Mouse (Mus musculus): ENCODE data around the gene Myh14. TPM values are rescaled to one million over a fixed set of nuclear protein-coding genes. Genes with fewer than 3 reads are reported as not detected.
A peak's percentile ranks its signal among the peaks of the same experiment; 100 is the strongest.

The Myh14 gene
- polyA plus RNA-seq, 1 experiment from 2014 or later: 28.4 TPM

- Histone ChIP-seq H3K4me1 (replicated peaks; ENCODE audit: control insufficient read depth, insufficient read depth) (no peaks in the 10 kb centered on the region), H3K4me2 (replicated peaks; ENCODE audit: low read depth) (no peak overlapping the region), H3K27me3 (ENCODE audit: control insufficient read depth, insufficient read depth, low read length) (no peaks in the 10 kb centered on the region), H3K9ac (ENCODE audit: low read length) (no peak overlapping the region), H3K9me3 (ENCODE audit: control insufficient read depth, low read length) (no peaks in the 10 kb centered on the region), H3K27ac (replicated peaks) (no peak overlapping the region), H3K36me3 (ENCODE audit: control insufficient read depth, insufficient read depth, low read length) (no peaks in the 10 kb centered on the region), H3K4me3 (ENCODE audit: low read depth, low read length) (no peak overlapping the region)
- TF ChIP-seq CTCF (IDR thresholded peaks at IDR 0.05; ENCODE audit: low read depth): no peak
- no peak for TF ChIP-seq EP300 (optimal IDR thresholded peaks at IDR 0.05)
- 43% methylated on average over 5 of the region's 5 CpGs for WGBS
- ATAC-seq (ENCODE audit: low FRiP score, low TSS enrichment) (no peak), DNase-seq (ENCODE audit: low spot score) (no peak)
Measured at GRCm38 (mm10) chr7:44576333-44576844, 94.3 kb downstream of the Myh14 start.

GRCm38 (mm10) chr7:44572956-44573484 lies 97.6 kb downstream of the Myh14 start:
- no peak overlapping the region for H3K4me2 ChIP-seq (replicated peaks; ENCODE audit: low read depth)
- H3K9ac ChIP-seq (ENCODE audit: low read length): no peak overlapping the region
- H3K9me3 ChIP-seq (ENCODE audit: control insufficient read depth, low read length): no peaks in the 10 kb centered on the region
- no peak overlapping the region for H3K27ac ChIP-seq (replicated peaks)
- no peaks in the 10 kb centered on the region for H3K4me1 ChIP-seq (replicated peaks; ENCODE audit: control insufficient read depth, insufficient read depth)
- WGBS: 79% methylated on average over 5 of the region's 5 CpGs
- H3K4me3 ChIP-seq (ENCODE audit: low read depth, low read length): no peak overlapping the region
- no peaks in the 10 kb centered on the region for H3K36me3 ChIP-seq (ENCODE audit: control insufficient read depth, insufficient read depth, low read length)
- DNase-seq (ENCODE audit: low spot score) (no peak), ATAC-seq (ENCODE audit: low FRiP score, low TSS enrichment) (no peak)
- TF ChIP-seq EP300 (optimal IDR thresholded peaks at IDR 0.05): no peak
- TF ChIP-seq CTCF (IDR thresholded peaks at IDR 0.05; ENCODE audit: low read depth): no peak
- H3K27me3 ChIP-seq (ENCODE audit: control insufficient read depth, insufficient read depth, low read length): no peaks in the 10 kb centered on the region

DNA sequence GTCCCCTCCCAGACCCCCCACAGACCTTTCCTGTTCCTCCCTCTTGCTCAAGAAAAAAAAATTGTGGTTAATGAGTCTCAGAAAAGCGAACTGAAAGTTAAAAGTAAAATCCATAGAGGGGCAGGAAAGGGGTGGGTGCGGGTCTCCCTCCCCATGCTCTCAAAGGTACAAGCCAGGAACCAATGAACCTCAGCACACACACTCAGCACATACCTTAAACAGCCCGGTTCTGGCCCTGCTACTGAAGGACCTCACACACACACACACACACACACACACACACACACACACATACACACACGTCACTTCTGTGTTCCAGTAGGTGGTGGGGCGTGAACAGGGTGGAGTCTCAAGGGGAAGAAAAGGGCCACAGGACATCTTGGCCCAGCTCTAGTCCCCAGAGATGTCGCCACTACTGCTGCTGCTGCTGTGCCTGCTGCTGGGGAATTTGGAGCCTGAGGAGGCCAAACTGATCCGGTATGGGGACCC lies 98.4 kb downstream of the Myh14 start, which contains the start of gene Napsa:
Napsa (plus strand) TSS at position 168 of the 489 bp plus-strand sequence.
- 31% methylated on average over 6 of the region's 7 CpGs for WGBS
- TF ChIP-seq EP300 (optimal IDR thresholded peaks at IDR 0.05) (no peak), CTCF (IDR thresholded peaks at IDR 0.05; ENCODE audit: low read depth) (no peak)
- ATAC-seq (ENCODE audit: low FRiP score, low TSS enrichment) (peak; percentile 57; the same call in 1 of the 2 replicates), DNase-seq (ENCODE audit: low spot score) (peak; percentile 55)
- Histone ChIP-seq H3K4me3 (ENCODE audit: low read depth, low read length) (no peak within 1 kb of the TSS), H3K4me2 (replicated peaks; ENCODE audit: low read depth) (no peak within 1 kb of the TSS), H3K27ac (replicated peaks) (no peak within 1 kb of the TSS), H3K36me3 (ENCODE audit: control insufficient read depth, insufficient read depth, low read length) (no peaks in the 10 kb centered on the region), H3K4me1 (replicated peaks; ENCODE audit: control insufficient read depth, insufficient read depth) (no peaks in the 10 kb centered on the region), H3K9me3 (ENCODE audit: control insufficient read depth, low read length) (no peaks in the 10 kb centered on the region), H3K9ac (ENCODE audit: low read length) (no peak within 1 kb of the TSS), H3K27me3 (ENCODE audit: control insufficient read depth, insufficient read depth, low read length) (no peaks in the 10 kb centered on the region)

- Histone ChIP-seq H3K9ac (ENCODE audit: low read length) (no peak overlapping the region), H3K4me1 (replicated peaks; ENCODE audit: control insufficient read depth, insufficient read depth) (no peaks in the 10 kb centered on the region), H3K4me3 (ENCODE audit: low read depth, low read length) (no peak overlapping the region), H3K27me3 (ENCODE audit: control insufficient read depth, insufficient read depth, low read length) (no peaks in the 10 kb centered on the region), H3K9me3 (ENCODE audit: control insufficient read depth, low read length) (no peaks in the 10 kb centered on the region), H3K36me3 (ENCODE audit: control insufficient read depth, insufficient read depth, low read length) (no peaks in the 10 kb centered on the region), H3K27ac (replicated peaks) (no peak overlapping the region), H3K4me2 (replicated peaks; ENCODE audit: low read depth) (no peak overlapping the region)
- TF ChIP-seq CTCF (IDR thresholded peaks at IDR 0.05; ENCODE audit: low read depth): no peak
- no peak for TF ChIP-seq EP300 (optimal IDR thresholded peaks at IDR 0.05)
- 70% methylated on average over 4 of the region's 4 CpGs for WGBS
- ATAC-seq (ENCODE audit: low FRiP score, low TSS enrichment) (no peak), DNase-seq (ENCODE audit: low spot score) (no peak)
Measured at GRCm38 (mm10) chr7:44571811-44572210, 98.8 kb downstream of the Myh14 start.

GRCm38 (mm10) chr7:44570989-44571388 lies 99.7 kb downstream of the Myh14 start:
- Histone ChIP-seq H3K4me2 (replicated peaks; ENCODE audit: low read depth) (no peak overlapping the region), H3K27me3 (ENCODE audit: control insufficient read depth, insufficient read depth, low read length) (no peaks in the 10 kb centered on the region), H3K9me3 (ENCODE audit: control insufficient read depth, low read length) (no peaks in the 10 kb centered on the region), H3K9ac (ENCODE audit: low read length) (no peak overlapping the region), H3K4me3 (ENCODE audit: low read depth, low read length) (no peak overlapping the region), H3K4me1 (replicated peaks; ENCODE audit: control insufficient read depth, insufficient read depth) (no peaks in the 10 kb centered on the region), H3K36me3 (ENCODE audit: control insufficient read depth, insufficient read depth, low read length) (no peaks in the 10 kb centered on the region), H3K27ac (replicated peaks) (no peak overlapping the region)
- 74% methylated on average over 6 of the region's 6 CpGs for WGBS
- ATAC-seq (ENCODE audit: low FRiP score, low TSS enrichment): no peak
- TF ChIP-seq EP300 (optimal IDR thresholded peaks at IDR 0.05): no peak
- DNase-seq (ENCODE audit: low spot score): no peak

GRCm38 (mm10) chr7:44568803-44569202 lies 101.8 kb downstream of the Myh14 start:
- no peaks in the 10 kb centered on the region for H3K27me3 ChIP-seq (ENCODE audit: control insufficient read depth, insufficient read depth, low read length)
- TF ChIP-seq CTCF (IDR thresholded peaks at IDR 0.05; ENCODE audit: low read depth) (no peak), EP300 (optimal IDR thresholded peaks at IDR 0.05) (no peak)
- WGBS: 47% methylated on average over 9 of the region's 9 CpGs

More at GRCm38 (mm10) chr7:44568803-44569202, 101.8 kb downstream of the Myh14 start:
- no peak overlapping the region for H3K9ac ChIP-seq (ENCODE audit: low read length)
- H3K27ac ChIP-seq (replicated peaks): no peak overlapping the region
- H3K4me2 ChIP-seq (replicated peaks; ENCODE audit: low read depth): no peak overlapping the region
- H3K4me1 ChIP-seq (replicated peaks; ENCODE audit: control insufficient read depth, insufficient read depth): no peaks in the 10 kb centered on the region
- DNase-seq (ENCODE audit: low spot score) (no peak), ATAC-seq (ENCODE audit: low FRiP score, low TSS enrichment) (no peak)
- H3K4me3 ChIP-seq (ENCODE audit: low read depth, low read length): no peak overlapping the region
- no peaks in the 10 kb centered on the region for H3K9me3 ChIP-seq (ENCODE audit: control insufficient read depth, low read length)
- no peaks in the 10 kb centered on the region for H3K36me3 ChIP-seq (ENCODE audit: control insufficient read depth, insufficient read depth, low read length)
